Mouse (Mus musculus): ENCODE measurements around the gene Ctbp2.

DNA sequence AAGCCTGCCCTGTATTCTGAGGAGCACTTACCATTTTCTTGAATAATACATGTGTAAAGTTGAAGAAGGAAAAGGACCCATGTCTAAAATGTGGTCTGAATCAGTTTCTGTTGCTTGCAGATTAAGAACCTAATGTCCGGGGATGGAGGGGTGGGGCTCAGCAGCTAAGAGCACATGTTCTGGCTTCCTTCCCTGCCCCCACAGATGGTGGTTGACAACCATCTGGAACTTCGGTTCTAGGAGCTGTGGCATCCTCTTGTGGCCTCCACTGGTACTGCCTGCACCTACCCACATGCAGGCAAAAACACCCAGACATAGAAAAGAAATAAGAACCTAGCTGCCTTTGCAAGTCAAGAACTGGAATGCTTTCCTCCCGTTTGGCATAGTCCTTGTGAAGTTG lies 120.7 kb downstream of the Ctbp2 start:
- TF ChIP-seq POLR2A (IDR thresholded peaks at IDR 0.05; ENCODE audit: low read depth, low read length) (no peak), CTCF (IDR thresholded peaks at IDR 0.05; ENCODE audit: extremely low read depth, insufficient read depth, insufficient read length, insufficient replicate concordance) (peak; percentile 72; the same call in 1 of the 2 replicates)
